Mouse (Mus musculus): ENCODE results near the gene Pllp.
A peak's percentile ranks its signal among the peaks of the same experiment; 100 is the strongest.

The Pllp gene

DNA sequence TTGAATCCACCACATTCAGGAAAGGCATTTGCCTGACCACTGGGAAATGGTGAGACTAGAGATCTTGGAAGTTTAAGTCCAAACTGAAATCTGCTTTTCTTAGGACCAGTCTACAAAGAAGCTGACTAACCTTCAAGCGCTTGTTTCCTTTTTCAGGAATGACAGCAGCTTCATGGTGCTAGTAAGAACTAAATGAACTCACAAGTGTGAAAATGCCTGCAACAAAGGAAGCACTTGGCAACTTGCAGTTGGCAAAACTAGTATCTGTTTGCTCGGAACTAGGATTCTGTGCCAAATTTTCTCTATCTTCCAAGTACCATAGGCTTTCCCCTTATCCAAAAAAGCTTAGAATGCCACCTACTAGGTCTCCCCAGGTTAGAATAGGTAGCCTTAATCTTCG is 49.9 kb downstream of the Pllp start:
- no peak for DNase-seq

DNA sequence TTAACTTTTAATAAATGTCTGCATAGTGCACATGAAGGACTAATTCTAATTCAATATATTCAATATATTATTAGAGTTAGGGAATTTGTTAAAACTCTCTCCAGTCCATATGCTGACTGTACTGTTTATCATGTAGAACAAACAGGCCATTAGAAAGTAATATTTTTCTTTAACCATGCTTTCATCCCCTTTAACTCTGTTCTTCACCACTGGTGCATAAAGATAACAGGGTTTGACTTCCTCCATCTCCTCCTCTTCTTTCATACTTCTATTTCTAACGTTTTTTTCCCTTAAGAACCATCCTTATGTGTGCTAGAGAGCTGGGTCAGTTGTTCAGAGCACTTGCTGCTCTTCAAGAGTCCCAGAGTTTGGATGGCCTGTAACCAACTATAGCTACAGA is 50.9 kb downstream of the Pllp start:
- no peak for DNase-seq

DNA sequence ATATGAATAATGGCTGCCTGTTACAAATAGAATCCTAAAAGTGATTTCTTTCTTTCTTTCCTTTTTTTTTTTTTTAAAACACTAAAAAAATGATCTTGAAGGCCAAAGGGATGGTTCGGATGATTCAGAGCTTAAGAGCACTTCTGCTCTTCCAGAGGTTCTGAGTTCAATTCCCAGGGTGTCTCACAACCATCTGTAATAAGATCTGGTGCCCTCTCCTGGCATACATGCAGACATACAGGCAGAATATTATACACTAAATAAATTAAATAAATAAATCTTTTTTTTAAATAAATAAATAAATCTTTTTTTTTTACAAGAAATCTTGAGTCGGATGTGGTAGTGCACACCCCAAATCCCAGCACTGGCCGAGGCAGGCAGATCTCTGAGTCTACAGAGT is 54.1 kb downstream of the Pllp start:
- DNase-seq: no peak

DNA sequence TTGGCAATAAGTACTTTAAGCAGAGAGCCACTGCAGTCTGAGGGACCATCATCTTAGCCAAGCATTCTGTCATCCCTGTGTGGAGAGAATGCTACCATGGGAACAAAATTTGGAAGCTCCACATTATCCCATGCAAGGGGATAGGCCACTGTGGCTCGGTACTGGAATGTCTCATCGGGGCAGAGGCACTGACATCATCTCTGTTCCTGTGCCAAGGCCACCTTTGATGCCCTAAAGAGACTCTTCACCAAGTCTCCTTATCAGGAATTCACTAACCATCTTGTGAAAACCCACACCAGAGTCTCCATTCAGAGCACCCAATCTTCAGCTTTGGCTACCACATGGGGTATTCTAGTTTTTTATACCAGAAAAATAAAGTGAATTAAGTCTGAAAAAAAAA is 54.9 kb downstream of the Pllp start:
- DNase-seq: no peak

GRCm38 (mm10) chr8:94634211-94634610 is 61.9 kb downstream of the Pllp start:
- peak; percentile 65 for DNase-seq

GRCm38 (mm10) chr8:94633564-94634194 is 62.4 kb downstream of the Pllp start:
- DNase-seq: no peak

Measured in thymus, postnatal 14 days (tissue).